Mouse (Mus musculus) thymus, adult 2 months (tissue): ENCODE results near the gene Gm20696. TPM values are rescaled to one million over a fixed set of nuclear protein-coding genes. Genes with fewer than 3 reads are reported as not detected.

Experiments
- DNase-seq: peaks from one replicate; pipeline ENCODE4 v3.0.0; 2021
- H3K27ac ChIP-seq: fragments of 200-500 bp; 2 replicates; pipeline ENCODE4 v1.5.1; 2012; ENCODE audit warnings: low read length, control low read depth; ENCODE audit not compliant: control insufficient read depth, insufficient read depth
- H3K27me3 ChIP-seq: fragments of 200-500 bp; 2 replicates; pipeline ENCODE4 v1.6.1; 2012; ENCODE audit warnings: mild to moderate bottlenecking, low read length, moderate library complexity, mixed read lengths; ENCODE audit not compliant: control insufficient read depth, insufficient read depth
- H3K36me3 ChIP-seq: fragments of 200-500 bp; 2 replicates; pipeline ENCODE4 v1.6.1; 2012; ENCODE audit warnings: mild to moderate bottlenecking, low read length, moderate library complexity; ENCODE audit not compliant: control insufficient read depth, insufficient read depth
- H3K4me1 ChIP-seq: fragments of 200-500 bp; replicated peaks from 2 replicates; pipeline ENCODE4 v1.6.1; 2012; ENCODE audit warnings: low read length; ENCODE audit not compliant: control insufficient read depth, insufficient read depth
- H3K4me3 ChIP-seq: fragments of 200-500 bp; 2 replicates; pipeline ENCODE4 v1.5.1; 2012; ENCODE audit warnings: mild to moderate bottlenecking, low read length, control low read depth, moderate library complexity; ENCODE audit not compliant: control insufficient read depth, insufficient read depth
- CTCF ChIP-seq: fragments of 200-500 bp; IDR thresholded peaks from 2 replicates; pipeline ENCODE4 v1.5.1; 2012; ENCODE audit warnings: mild to moderate bottlenecking, control low read depth, low read length, moderate library complexity, borderline replicate concordance; ENCODE audit not compliant: control insufficient read depth, poor library complexity, insufficient read depth; ENCODE audit errors: extremely low read depth
- POLR2A ChIP-seq: fragments of 200-500 bp; IDR thresholded peaks from 2 replicates; pipeline ENCODE4 v1.6.1; 2012; ENCODE audit warnings: mild to moderate bottlenecking, low read length, control low read depth, moderate library complexity; ENCODE audit not compliant: control insufficient read depth, poor library complexity, insufficient read depth; ENCODE audit errors: extremely low read depth
- WGBS: fragments of 180-500 bp; shearing (Covaris S2); methylation state at CpG from one replicate; pipeline ENCODE4 v1.1.7; 2018; 5-methylcytosine and 5-hydroxymethylcytosine counted together
- polyA plus RNA-seq: library from polyadenylated mRNA; depleted of rRNA; stranded (reverse); fragments of >200 nt; gene quantifications from 2 replicates; pipeline ENCODE4 v1.2.3, GENCODE M21; 2012

The Gm20696 gene
- polyA plus RNA-seq, 1 experiment, result 3.3 TPM

DNA sequence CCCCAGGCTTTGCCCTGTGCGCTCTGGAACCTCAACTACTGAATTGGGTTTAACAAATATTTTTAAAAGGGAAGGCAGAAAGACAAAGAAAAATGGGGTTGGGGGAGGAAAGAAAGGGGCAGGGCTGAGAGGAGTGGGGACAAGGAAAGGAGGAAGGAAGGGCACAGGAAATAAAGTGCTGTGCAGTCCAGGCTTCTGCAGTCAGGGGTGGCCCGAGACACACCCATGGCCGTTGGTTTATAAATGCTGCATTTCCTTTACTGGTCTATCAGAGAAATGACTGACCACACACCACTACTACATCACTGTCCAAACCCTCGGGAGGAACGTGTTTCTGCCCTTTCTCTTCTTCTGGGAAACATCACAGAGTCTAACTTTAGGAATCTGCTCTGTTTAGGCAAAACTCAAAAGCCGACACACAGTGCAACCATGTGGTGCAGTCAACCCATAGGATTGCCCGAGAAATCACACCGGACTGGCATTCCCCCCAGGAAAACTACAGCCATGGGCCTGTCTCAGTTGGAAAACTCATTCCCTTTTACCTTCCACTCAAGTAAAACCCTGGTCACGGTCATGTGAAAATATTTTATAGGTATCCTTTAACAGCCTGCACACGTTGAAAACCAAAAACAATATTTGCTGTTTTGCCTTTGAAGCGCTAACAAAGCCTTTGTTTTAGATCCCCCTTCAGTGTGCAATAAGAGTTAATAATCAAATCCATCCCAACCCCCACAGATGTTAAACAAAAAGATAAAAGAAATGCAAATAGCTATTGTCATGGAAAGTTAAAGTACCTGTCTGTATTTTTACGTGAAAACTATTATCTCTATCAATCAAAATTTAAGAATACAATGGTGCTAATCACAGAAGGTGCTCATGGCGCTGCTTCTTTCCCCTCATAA is 402.2 kb downstream of the Gm20696 start:
- peak overlapping the region; percentile 46 for H3K27ac ChIP-seq
- peaks cover 38% of the 10 kb centered on the region for H3K4me1 ChIP-seq
- H3K4me3 ChIP-seq, result peak overlapping the region; percentile 12; the same call in 1 of the 2 replicates
- no peaks in the 10 kb centered on the region for H3K27me3 ChIP-seq
- H3K36me3 ChIP-seq, result no peaks in the 10 kb centered on the region
- WGBS, result 18% methylated on average over 13 of the region's 13 CpGs
- TF ChIP-seq CTCF (no peak), POLR2A (no peak)
- DNase-seq, result no peak

DNA sequence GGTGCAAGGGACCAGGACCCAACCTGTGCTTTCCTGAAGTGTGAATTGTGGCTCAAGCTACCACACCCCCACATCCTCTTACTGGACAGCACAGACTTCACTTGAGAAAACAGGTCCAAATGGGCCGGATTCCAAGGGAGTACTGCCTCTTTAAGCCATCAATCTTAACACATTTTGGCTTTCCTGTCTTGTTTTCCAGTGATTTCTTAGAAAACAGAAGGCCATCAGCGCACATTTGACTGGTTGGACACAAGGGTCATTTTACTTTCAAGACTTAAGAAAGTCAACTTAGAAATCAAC is 402.8 kb downstream of the Gm20696 start:
- peaks cover 38% of the 10 kb centered on the region for H3K4me1 ChIP-seq
- H3K36me3 ChIP-seq, result no peaks in the 10 kb centered on the region
- H3K27ac ChIP-seq, result peak overlapping the region; percentile 46
- TF ChIP-seq POLR2A, result no peak
- no peak for TF ChIP-seq CTCF
- peak overlapping the region; percentile 37 for H3K4me3 ChIP-seq
- no peaks in the 10 kb centered on the region for H3K27me3 ChIP-seq
- WGBS, result 30% methylated on average over 2 of the region's 2 CpGs
- no peak for DNase-seq

DNA sequence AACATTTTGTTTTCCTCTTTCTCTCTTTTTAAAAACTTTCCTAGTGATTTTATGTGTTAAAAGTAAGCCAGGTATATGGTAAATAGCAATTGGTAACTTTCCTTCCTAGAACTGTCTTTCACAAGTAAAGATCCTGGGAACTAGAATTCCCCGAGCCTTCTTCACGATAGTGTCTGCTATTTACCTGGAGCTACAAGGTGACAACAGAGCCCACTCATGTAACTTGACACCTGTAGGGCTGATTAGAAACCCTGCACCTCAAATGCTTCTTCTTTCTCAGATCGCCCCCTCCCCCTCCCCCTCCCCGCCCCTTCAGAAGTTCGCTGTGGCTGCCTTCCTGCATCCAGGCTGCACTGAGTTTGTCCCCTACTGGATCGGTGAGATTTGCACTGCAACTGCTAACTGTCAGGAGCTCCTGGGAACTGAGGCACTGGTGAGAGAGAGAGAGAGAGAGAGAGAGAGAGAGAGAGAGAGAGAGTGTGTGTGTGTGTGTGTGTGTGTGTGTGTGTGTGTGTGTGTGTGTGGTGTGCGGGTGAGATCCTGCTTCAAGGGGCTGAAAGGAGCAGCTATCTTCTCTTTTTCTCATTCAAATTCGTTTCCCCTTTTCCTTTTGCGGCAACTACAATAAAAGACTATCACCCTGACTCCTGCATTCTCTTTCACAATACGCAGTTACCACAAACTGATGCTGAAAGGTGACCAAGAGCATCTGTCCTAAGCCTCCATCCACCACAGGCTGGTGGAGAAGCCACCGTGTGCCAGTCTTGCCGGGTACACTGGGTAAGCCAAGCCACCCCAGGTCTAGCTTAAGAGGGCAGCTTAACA is 403.3 kb downstream of the Gm20696 start:
- H3K27me3 ChIP-seq, result no peaks in the 10 kb centered on the region
- DNase-seq, result no peak
- H3K36me3 ChIP-seq, result no peaks in the 10 kb centered on the region
- TF ChIP-seq CTCF, result no peak
- no peak for TF ChIP-seq POLR2A
- H3K27ac ChIP-seq, result peak overlapping the region; percentile 46
- H3K4me3 ChIP-seq, result peak overlapping the region; percentile 37
- WGBS, result 11% methylated on average over 12 of the region's 12 CpGs
- H3K4me1 ChIP-seq, result peaks cover 43% of the 10 kb centered on the region

DNA sequence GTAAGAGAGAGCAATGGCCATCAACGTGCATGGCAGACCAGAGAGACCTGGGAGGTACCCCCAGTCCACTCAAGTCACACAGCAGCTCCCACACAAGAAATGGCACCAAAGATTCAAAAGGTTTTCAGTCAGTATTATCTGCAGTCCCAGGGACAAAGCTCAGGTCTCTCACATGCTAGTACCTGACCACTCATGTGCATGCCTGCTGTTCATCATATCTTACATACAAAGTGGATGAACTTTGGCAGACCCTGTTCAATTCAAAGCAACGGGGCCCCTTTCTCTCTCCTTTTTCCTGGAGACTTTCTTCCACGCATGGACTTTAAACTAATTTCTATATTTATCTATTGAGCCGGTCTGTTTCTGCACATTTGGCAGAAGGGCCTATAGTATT is 404.9 kb downstream of the Gm20696 start:
- no peak for DNase-seq
- no peaks in the 10 kb centered on the region for H3K27me3 ChIP-seq
- TF ChIP-seq CTCF (no peak), POLR2A (no peak)
- 58% methylated on average over 4 of the region's 4 CpGs for WGBS
- H3K36me3 ChIP-seq, result no peaks in the 10 kb centered on the region
- H3K27ac ChIP-seq, result peak overlapping the region; percentile 24
- peaks cover 46% of the 10 kb centered on the region for H3K4me1 ChIP-seq
- H3K4me3 ChIP-seq, result no peak overlapping the region

DNA sequence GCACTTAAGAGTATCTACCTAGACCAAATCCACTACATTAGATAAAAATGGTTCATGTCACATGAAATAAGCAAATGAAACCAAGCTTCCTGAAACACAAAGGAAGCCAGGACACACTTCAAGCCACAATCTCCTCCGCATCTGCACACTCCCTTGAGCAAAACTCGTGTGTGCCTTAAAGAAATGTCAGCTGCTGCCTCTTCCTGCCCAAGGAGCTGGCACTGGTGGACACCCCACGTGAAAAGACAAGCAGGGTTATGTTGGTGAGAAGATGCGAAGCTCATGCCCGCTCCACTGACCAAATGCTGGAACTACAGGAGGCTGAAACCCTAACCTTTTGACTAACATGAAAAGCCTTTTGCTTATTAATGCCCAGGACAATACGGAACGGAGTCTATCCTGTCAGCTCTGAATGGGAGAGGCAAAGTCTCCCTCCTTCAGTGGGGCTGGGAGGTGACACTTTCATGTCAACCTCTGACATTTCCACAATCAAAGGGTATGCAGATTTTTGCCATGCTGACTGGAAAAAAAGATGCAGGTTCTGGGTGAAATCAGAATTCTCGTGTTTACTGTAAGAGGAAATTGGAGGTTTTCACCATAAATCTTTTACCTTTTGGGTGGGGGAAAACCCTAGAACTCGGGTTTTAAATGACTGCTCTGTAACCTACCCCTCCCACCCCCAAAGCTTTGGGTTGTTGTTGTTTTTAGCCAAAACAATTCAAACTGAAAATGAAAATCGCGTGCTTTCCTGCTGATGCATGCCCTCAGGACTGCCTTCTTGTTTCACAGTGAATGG is 405.5 kb downstream of the Gm20696 start:
- TF ChIP-seq POLR2A, result no peak
- TF ChIP-seq CTCF, result no peak
- peak; percentile 34 for DNase-seq
- Histone ChIP-seq H3K27me3 (no peaks in the 10 kb centered on the region), H3K4me3 (no peak overlapping the region; the same call in 1 of the 2 replicates), H3K4me1 (peaks cover 42% of the 10 kb centered on the region), H3K36me3 (no peaks in the 10 kb centered on the region), H3K27ac (peak overlapping the region; percentile 72)
- 6% methylated on average over 11 of the region's 11 CpGs for WGBS

DNA sequence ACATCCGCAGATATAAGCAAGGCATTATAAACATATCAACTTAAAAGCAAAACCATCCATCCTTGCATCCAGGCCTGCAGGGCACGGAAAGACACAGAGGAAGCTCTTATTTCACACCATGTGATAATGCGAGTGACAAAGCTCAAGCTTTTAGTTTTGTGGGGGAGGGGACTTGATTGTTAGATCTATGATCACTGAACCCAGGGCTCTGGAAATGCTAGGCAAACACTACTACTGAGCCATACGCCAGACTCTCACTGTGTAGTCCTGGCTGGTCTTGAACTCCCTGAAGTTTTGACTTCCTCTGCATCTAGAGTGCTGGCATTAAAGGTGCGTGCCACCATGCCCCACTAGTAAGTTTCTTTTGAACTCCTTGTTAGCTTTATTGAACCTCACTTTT is 408.3 kb downstream of the Gm20696 start:
- Histone ChIP-seq H3K4me3 (no peak overlapping the region), H3K4me1 (peaks cover 23% of the 10 kb centered on the region), H3K27me3 (no peaks in the 10 kb centered on the region), H3K36me3 (no peaks in the 10 kb centered on the region), H3K27ac (no peak overlapping the region)
- no peak for TF ChIP-seq CTCF
- no peak for TF ChIP-seq POLR2A
- WGBS, result 70% methylated on average over 5 of the region's 5 CpGs
- no peak for DNase-seq
